Mouse (Mus musculus): ENCODE measurements around the gene Cuedc2.

Gene Cuedc2

DNA sequence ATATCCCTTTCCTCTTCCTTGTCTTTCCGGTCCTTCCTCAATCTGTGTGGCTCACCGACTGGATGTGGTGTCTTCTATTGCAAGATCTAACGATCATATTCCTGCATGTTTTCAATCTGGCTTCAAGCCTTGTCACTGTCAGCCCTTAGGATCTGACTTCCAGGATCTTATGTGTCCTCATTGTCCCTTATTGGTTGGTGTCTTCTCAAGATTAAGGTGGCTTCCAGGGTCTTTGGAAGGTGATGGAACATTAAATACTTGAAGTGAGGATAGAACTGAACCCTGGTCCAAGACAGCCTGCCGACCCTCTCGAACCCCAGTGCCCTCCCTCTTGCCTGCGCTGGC, 412 bp upstream of the Cuedc2 start:
- DNase-seq: no peak

DNA sequence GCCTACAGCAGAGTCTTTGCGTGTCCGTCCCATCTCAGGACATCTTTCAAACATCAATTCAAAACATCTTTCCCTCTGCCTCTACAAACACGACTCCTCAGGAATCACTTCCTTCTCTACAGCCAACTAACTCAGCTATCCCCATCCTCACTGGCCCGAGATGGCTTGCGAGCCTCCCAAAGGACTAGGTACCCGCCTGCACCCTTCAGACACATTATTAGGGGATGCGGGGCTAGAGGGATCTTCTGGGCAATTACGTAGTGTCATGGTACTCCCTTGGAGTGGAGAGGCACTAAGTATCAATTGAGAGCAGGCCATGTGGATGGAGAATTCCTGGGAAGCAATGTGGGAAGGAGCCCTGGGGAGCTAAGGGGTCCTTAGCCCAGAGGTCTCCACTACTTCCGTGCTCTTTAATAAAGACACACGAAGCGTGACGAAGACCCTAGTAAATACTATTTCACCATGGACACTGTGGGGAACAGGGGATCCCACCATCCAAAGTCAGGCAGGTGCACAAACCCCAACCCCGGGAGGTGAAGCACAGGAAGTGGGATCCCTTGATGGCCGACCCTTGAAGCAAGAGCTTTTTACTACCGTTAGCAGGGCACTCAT, 677 bp downstream of the Cuedc2 start:
- DNase-seq: no peak

DNA sequence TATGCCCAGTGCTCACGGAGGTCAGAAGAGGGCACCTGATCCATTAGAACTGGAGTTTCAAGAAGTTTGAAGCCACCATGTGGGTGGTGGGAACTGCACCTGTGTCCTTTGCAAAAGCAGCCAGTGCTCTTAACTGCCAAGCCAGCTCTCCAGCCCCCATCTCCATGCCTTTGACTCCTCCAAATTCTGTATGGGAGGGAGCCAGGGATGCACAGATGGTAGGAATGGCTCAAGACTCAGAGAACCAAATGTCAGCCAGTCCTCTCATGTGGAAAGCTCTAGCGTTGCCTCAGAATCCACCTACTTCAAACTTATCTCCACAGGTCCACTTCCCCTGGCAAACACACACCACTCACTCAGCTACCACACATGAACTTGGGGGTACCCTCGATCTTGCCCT, 4.6 kb downstream of the Cuedc2 start:
- DNase-seq: no peak

- DNase-seq: no peak
Measured at GRCm38 (mm10) chr19:46332721-46333339, 5.7 kb downstream of the Cuedc2 start.

GRCm38 (mm10) chr19:46331936-46332335, 6.6 kb downstream of the Cuedc2 start:
- no peak for DNase-seq

DNA sequence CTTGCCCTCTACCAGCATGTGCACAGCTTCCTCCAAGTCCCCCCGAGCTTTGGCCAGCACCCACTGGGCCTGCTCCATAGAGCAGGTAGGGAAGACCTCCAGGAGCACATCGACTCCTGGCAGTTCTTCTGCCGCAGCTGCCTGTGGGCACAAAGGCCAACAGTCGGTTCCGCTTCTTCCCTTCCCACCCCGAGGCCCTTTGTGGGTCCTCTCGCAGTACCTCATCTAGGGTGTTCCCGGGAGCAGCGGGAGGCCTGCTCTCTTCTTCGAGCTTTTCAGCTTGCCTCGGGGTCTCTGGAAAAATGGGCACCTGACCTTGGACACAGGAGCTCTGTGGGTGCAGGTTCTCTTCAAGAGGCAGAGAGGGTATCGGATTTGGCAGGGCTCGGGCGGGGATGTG, 7.2 kb downstream of the Cuedc2 start:
- no peak for DNase-seq

DNA sequence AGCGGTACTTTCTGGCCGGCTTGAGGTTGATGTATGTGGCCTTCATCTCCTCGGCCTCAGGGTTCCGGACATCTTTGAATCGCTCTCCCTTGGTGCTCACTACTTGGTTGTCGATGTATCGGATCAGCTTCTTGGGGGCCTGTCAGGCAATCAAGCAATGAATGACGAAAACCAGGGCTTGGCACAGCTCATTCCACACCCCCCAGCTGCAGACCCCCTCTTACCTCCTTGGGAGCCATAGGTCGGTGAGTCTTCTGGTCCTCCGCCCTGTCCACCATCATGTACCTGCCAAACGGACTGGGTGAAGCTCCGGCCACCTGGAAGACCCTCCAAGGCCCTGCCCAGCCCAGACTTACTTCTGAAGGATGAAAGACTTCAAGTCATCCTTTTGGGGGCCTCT, 7.8 kb downstream of the Cuedc2 start:
- no peak for DNase-seq

GRCm38 (mm10) chr19:46329951-46330350, 8.6 kb downstream of the Cuedc2 start:
- DNase-seq: peak; percentile 92

GRCm38 (mm10) chr19:46329031-46329641, 9.4 kb downstream of the Cuedc2 start:
- DNase-seq: no peak

- DNase-seq: peak; percentile 96
Measured at GRCm38 (mm10) chr19:46328081-46329030, 10.1 kb downstream of the Cuedc2 start, which contains the start of gene Fbxl15. Fbxl15 (plus strand) TSS chr19:46328184.

DNA sequence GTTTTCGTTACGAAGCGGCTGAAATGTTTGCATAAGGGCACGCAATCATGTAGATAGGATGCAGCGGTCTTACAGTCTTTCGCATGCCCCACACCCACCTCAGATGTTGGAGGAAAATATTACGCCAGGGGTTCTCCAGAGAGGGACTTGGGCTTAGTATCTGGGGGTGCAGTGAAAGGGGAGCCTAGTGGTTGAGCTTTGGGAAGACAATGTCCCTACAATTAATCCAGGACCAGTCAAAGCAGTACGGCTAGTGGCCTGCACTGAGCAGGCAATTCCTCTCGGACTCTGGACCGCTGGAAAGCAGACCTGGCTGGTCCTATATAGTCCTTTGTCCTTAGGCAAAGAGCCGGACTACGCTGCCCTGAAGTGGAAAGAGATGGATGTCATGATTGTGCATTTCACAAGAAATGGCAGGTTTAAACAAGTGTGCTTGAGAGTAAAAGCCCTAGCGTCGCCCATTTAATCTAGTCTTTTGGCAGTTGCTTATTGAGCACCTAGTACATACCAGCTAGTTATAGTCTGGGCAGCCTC, 10.9 kb downstream of the Cuedc2 start:
- no peak for DNase-seq

- peak; percentile 53 for DNase-seq
Measured at GRCm38 (mm10) chr19:46326756-46327305, 11.7 kb downstream of the Cuedc2 start, which contains the start of gene Psd. Psd (minus strand) TSS chr19:46327156.

- no peak for DNase-seq
Measured at GRCm38 (mm10) chr19:46326019-46326755, 12.3 kb downstream of the Cuedc2 start.

DNA sequence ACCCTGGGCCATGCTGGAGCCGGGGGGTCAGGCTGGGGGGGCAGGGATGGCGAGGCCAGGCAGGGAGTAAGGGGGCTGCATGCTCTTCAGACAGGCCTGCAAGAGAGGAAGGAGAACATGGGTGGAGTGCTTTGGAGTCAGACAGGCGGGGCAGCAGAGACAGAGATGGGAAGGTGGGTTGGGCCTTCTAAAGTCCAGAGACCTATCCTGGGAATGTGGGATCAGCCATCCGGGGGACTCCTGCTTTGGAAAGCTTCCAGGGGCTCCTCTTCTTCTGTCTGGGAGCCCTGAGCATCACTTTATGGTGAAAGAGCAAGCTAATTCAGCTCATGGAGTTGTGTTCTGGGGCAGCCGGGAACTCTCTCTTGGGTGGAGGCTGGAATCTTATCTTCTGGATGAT, 13.6 kb downstream of the Cuedc2 start:
- no peak for DNase-seq

- no peak for DNase-seq
Measured at GRCm38 (mm10) chr19:46324366-46324765, 14.1 kb downstream of the Cuedc2 start.

- DNase-seq: no peak
Measured at GRCm38 (mm10) chr19:46323716-46324115, 14.8 kb downstream of the Cuedc2 start.

GRCm38 (mm10) chr19:46322996-46323572, 15.4 kb downstream of the Cuedc2 start:
- no peak for DNase-seq

- DNase-seq: no peak
Measured at GRCm38 (mm10) chr19:46322144-46322995, 16.1 kb downstream of the Cuedc2 start.

DNA sequence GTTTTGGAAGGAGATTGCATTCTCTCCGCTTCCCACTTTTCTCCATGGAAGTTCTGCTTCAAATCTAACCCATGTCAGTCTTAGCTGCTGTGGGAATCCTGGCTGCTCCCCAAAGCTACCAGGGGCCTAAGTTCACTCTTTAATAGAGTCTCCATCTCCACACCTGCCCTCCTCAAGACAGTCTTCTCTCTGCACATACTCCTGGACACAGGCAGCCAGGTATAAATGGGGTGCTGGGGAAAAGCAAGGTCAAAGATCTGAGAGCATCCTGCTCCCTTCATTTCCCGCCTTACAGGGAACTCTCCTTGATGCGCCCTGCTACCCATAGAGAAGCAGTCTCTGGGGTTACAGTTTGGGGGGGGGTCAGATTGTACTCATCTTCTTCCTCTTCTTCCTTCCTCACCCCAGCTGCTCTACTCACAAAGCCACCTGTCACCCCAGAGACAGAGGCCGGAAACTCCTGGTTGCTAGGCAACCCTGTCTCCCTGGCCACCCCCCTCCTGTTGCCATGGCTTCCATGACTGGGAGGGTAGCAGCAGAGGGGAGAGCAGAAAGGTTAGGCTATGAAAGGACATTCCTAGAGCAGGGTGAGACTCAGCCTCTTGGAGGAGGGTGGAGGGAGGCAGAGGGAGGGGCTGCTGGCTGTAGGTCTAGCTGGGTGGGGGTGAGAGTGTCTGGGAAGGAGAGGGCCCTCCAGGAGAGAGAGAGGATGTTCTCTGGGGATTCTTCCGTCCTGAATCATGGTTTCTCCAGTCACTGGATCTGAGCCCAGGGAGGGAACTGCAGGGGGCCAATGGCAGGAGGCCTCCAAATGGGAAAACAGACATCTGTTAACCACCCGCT, 17.2 kb downstream of the Cuedc2 start:
- no peak for DNase-seq
